Mouse (Mus musculus) left cerebral cortex, postnatal 4 days (tissue): ENCODE data around the gene Gm28539. TPM values are rescaled to one million over a fixed set of nuclear protein-coding genes. Genes with fewer than 3 reads are reported as not detected.
"Not testable (repeated sequence)": the region's sequence is repeated elsewhere in the genome, so short reads cannot be mapped to it uniquely, and the experiment has no call there.

Experiments
- DNase-seq: peaks from one replicate; pipeline ENCODE4 v3.0.0-alpha.2; 2022
- intact Hi-C: fragments of 180-260 bp; cut with DNase I; formaldehyde crosslinking; loops from one replicate; pipeline ENCODE4 v1.15.1; 2025
- total RNA-seq, 2 experiments: library from RNA; stranded (reverse); gene quantifications; 2 replicates each; pipeline ENCODE4 v1.2.3; 2021

The Gm28539 gene
- total RNA-seq, 2 experiments from 2014 or later = 8.9 to 14.3 TPM

- DNase-seq = no peak
- intact Hi-C loops = no loop called here
Measured at GRCm38 (mm10) chr16:18846301-18846820, 10.0 kb downstream of the Gm28539 start.

- intact Hi-C loops, DNase-seq: not testable (repeated sequence)
Measured at GRCm38 (mm10) chr16:18849521-18850190, 13.3 kb downstream of the Gm28539 start.

DNA sequence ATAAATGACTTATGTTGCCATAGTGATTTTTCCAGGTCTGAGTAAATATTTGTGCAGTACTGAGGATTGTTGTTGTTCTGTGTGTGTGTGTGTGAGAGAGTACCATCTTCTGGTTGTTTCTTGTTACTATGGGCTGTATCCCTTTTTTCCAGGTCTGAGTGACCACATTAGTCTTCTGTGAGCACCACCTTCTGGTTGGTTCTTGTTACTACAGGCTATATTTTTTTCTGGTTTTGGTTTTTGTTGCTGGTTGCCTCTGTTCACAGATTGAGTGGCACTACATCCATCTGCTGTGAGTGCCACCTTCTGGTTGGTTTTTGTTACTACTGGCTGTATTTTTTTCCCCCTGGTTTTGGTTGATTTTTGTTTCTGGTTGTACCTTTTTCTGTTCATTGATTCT is 22.2 kb downstream of the Gm28539 start:
- DNase-seq = no peak
- intact Hi-C loops = no loop called here

DNA sequence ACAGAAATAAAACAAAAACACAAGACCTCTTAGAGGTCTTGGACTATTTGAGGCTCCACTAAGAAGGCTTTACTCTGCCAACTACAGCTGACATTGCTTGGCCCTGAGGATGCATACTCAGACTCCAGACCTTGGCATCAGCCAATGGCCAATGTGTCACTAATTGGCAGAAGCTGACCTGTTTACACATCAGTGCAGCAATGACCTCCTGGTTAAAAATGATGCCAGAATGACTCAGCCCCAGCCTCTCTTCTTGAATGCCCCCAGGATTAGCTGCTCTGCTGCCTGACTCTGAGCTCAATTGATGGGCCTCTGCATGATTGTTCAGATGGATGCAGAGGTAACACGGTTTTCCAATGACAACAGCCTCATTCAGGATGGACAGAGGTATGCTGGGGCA is 23.8 kb downstream of the Gm28539 start:
- intact Hi-C loops = no loop called here
- no peak for DNase-seq

DNA sequence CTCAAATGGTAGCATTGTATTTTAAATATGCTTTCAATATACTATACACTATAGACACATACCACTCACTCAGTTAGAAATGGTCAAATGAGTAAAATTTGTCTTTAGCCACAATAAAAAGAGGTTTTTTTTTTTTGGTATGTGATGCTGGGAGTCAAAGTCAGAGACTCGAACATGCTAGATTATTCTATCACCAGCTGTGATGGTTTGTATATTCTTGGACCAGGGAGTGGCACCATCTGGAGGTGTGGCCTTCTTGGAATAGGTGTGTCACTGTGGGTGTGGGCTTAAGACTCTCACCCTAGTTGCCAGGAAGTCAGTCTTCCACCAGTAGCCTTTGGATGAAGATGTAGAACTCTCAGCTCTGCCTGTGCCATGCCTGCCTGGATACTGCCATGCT is 34.1 kb downstream of the Gm28539 start:
- DNase-seq, intact Hi-C loops: not testable (repeated sequence)

GRCm38 (mm10) chr16:18876091-18876441 is 39.7 kb downstream of the Gm28539 start:
- no peak for DNase-seq
- intact Hi-C loops = no loop called here

- peak; percentile 93 for DNase-seq
- intact Hi-C loops = no loop called here
Measured at GRCm38 (mm10) chr16:18876442-18877308, 40.3 kb downstream of the Gm28539 start, which contains the start of the genes Mrpl40 and Hira. TSS of gene Mrpl40 (minus strand) at chr16:18876862. TSS of gene Hira (plus strand) at chr16:18877037.

GRCm38 (mm10) chr16:18877386-18878090 is 41.2 kb downstream of the Gm28539 start:
- peak; percentile 76 for DNase-seq
- intact Hi-C loops = no loop called here

GRCm38 (mm10) chr16:18878091-18878720 is 41.8 kb downstream of the Gm28539 start:
- DNase-seq = no peak
- intact Hi-C loops = no loop called here

DNA sequence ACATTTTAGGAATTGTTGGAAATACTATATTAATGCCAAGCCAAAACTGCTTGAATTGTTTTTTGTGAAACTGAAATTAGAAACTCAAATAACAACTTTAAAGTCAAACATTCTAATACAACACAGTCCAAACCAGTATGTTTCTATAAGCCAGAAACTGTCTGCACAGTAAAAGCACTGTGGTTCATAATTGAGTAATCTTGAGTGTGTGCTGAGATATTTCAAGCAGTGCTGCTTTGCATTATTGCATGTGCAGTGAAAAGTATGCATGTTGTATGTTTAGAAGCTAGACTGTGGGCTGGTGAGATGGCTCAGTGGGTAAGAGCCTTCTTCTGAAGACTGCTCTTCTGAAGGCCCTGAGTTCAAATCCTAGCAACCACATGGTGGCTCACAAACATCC is 47.7 kb downstream of the Gm28539 start:
- intact Hi-C loops = no loop called here
- DNase-seq = no peak

DNA sequence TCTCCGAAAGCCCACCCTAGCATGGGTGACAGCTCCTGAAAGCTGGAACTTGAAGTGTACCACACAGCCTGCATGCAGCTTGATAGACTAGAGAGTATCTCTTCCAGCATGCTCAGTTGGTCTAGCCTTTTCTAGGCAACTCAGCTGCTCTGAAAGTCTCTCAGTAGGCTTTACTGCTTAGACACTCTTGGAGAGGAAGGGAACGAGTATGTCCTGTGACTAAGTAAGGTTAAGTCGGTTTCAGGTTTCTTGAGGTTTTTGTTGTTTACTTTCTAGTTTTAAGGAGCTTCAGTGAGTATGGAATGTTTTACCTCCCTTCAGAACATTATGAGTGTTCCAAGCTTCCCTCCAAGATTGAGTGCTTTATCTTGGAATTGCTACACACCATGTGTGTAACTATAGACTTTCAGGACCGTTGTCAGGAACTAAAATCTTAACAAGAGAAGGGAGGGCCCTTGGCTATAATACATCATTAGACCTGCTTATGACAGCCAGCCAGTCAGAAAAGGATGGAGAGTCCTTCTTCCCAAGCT is 57.5 kb downstream of the Gm28539 start:
- intact Hi-C loops = no loop called here
- DNase-seq = no peak

DNA sequence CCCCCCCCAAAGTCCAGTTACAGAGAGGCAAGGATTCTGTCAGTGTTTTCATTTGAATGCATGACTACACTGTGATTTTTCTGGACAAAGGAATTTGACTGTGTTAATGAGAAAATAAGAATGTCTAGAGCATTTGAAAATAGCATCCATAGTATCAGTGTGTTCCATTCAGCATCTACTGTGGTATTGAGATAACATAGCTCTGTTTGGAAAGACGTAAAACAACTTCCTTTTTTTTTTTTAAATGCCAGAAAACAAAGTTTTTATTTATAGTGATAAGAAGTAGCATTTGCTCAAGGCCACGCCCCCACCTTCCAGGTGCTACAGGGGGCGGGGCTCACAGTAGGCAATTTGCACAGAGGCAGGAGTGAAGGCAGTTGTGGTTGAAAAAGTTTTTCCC is 58.9 kb downstream of the Gm28539 start:
- no peak for DNase-seq
- intact Hi-C loops = no loop called here

- no peak for DNase-seq
- intact Hi-C loops = no loop called here
Measured at GRCm38 (mm10) chr16:18896429-18896828, 60.0 kb downstream of the Gm28539 start.

DNA sequence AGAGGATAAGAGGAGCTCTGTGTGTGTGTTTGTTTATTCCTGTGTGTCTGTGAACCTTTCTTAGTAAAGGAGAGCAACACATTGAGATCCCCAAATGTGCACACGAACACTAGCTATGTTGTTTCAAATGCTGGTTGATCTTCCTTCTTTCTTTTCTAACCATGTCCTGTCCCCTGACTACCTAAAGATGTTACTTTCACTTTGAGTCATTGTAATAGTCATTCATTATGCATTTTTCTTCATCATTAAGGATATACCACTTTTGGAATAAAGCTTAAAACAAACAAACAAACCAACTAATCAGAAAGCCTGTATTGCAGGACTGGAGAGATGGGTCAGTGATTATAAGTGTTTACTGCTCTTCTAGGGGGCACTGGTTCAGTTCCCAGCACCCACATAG is 69.3 kb downstream of the Gm28539 start:
- intact Hi-C loops = no loop called here

GRCm38 (mm10) chr16:18916064-18916463 is 79.7 kb downstream of the Gm28539 start:
- DNase-seq = no peak
- intact Hi-C loops = no loop called here

More for the DNA sequence above, 69.3 kb downstream of the Gm28539 start:
- no peak for DNase-seq

DNA sequence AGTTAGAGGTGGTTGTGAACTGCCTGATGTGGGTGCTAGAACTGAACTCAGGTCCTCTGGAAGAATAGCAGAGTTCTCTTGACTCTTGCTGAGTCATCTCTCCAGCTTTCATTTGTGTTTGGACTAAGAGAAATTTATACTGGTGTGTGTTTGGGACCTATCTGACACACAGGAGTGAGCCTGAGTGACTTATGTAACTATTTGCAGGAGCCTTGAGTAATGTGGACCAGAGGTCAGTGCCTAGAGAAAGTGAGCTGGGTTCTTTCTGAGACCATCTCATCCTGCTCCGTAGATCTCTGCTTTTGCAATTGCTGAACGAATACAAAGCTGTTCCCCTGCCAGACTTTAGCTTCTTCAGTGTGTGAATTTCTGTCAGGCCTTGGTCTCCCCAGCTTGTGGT is 85.4 kb downstream of the Gm28539 start:
- DNase-seq = no peak
- intact Hi-C loops = no loop called here

DNA sequence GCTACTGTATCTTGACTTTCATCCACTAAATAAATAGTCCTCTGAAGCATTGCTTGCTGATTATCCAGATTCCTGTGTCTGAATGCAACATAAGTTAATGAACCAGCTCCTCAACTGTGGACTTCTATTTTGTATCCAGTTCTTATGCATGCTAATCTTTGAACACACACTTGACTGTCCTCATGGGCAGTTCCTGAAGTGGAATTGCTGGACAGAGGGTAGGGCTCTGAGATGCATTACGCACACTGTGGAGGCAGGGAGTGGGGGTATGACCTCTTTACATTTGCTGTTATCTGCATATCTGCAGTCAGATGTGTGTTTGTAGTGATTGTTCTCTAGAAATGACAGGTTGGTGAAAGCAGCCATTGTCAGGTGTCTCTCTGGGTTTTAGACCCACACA is 91.6 kb downstream of the Gm28539 start:
- intact Hi-C loops = no loop called here

GRCm38 (mm10) chr16:18938321-18939082 is 102.1 kb downstream of the Gm28539 start:
- DNase-seq = no peak
- intact Hi-C loops = no loop called here

More for the DNA sequence above, 91.6 kb downstream of the Gm28539 start:
- no peak for DNase-seq

DNA sequence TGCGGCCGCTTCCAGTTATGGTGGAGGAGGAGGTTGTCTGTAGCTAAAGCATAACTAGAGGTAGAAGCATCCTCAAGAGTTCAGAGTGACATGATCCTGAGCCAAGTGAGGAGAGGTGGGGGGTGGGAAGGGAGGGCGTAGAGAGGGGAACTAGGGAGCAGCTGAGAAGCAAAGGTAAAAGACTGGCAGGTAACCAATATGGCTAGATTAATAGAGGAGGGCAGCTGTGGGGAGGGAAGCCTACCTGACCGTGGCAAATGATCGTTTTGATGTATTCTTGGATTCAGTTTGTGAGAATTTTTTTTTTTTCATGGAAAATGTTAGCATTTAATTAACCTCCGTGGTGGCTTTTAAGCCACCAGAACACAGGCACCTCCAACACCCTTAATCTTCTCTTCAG is 107.5 kb downstream of the Gm28539 start:
- no peak for DNase-seq
- intact Hi-C loops = no loop called here

- no peak for DNase-seq
- intact Hi-C loops = no loop called here
Measured at GRCm38 (mm10) chr16:18948941-18949340, 112.6 kb downstream of the Gm28539 start.
